Mouse (Mus musculus): ENCODE measurements around the gene Zfp955b. TPM values are rescaled to one million over a fixed set of nuclear protein-coding genes. Genes with fewer than 3 reads are reported as not detected.
"Not testable (repeated sequence)": the region's sequence is repeated elsewhere in the genome, so short reads cannot be mapped to it uniquely, and the experiment has no call there.

Gene Zfp955b
- polyA plus RNA-seq (2012; ENCODE audit: insufficient read depth, insufficient read length, low replicate concordance, missing spikeins) = not detected in 2 replicates

DNA sequence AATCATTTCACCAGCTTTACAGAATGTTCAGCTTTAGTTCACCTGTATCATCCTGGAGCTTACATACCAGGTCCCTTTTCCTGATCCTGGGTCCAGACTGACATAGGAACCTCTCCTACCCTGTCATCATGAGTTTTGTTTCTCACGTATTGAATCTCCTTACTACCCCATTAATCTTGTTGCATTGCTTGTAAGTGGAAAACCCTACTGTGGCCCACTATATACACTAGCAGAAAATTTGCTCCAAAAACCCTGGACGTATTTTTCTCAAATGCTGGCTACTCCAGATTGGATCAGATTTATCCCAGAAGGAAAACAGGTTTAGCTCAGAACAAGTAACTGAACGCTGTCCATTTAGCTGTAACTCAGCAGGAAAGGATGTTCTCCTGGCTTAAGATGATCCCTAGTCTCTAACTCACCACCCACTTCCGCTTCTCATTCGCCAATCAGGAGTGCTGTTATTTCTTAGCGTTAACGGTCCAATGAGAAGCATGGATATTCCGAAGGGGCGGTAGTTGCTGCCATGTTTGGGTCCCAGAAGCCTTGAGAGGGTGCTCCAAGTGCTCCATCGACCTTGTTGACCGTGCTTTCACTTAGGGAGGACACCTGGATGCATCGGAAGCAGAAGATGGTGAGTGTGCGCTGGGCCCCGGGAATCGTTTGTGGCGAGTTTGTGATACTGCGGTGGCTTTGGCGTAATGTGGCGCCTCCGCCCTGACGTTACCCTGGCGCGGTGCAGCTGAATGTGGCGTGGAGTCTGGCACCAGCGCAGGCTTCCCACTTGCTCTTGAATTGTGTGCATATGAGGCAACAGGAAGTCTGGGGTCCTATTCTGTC, at the start of gene Zfp955b:
TSS of gene Zfp955b (plus strand) at position 506 of the 837 bp plus-strand sequence.
- not testable (repeated sequence) for H3K4me1 ChIP-seq (ENCODE audit: control insufficient read depth, insufficient read depth, low read length); H3K27ac ChIP-seq (ENCODE audit: insufficient read depth, low read depth, low read length); H3K4me3 ChIP-seq (ENCODE audit: insufficient read depth, low read depth, low read length)
- whole genome bisulfite sequencing = no CpG with 5 or more reads among the region's 25 CpGs

DNA sequence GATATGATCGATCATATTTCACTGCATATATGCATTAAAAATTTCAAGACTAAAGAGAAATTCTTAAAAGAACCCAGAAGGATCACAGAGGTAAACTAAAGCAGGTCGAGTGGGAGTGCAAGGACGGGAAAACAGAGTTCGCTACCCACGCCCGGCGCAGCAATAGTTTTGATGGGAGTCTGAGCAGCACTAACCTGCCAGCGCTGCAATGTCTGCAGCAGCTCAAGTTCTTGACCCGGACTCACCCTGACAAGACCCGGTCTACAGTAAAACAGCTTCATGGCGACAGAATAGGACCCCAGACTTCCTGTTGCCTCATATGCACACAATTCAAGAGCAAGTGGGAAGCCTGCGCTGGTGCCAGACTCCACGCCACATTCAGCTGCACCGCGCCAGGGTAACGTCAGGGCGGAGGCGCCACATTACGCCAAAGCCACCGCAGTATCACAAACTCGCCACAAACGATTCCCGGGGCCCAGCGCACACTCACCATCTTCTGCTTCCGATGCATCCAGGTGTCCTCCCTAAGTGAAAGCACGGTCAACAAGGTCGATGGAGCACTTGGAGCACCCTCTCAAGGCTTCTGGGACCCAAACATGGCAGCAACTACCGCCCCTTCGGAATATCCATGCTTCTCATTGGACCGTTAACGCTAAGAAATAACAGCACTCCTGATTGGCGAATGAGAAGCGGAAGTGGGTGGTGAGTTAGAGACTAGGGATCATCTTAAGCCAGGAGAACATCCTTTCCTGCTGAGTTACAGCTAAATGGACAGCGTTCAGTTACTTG, 34.6 kb upstream of the Zfp955b start, which contains the start of gene Zfp955a:
TSS of gene Zfp955a (minus strand) at position 616 of the 789 bp plus-strand sequence.
- H3K4me1 ChIP-seq (ENCODE audit: control insufficient read depth, insufficient read depth, low read length); H3K4me3 ChIP-seq (ENCODE audit: insufficient read depth, low read depth, low read length); H3K27ac ChIP-seq (ENCODE audit: insufficient read depth, low read depth, low read length): not testable (repeated sequence)
- 42% methylated on average over 1 of the region's 34 CpGs for WGBS

DNA sequence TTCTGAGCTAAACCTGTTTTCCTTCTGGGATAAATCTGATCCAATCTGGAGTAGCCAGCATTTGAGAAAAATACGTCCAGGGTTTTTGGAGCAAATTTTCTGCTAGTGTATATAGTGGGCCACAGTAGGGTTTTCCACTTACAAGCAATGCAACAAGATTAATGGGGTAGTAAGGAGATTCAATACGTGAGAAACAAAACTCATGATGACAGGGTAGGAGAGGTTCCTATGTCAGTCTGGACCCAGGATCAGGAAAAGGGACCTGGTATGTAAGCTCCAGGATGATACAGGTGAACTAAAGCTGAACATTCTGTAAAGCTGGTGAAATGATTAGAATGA, 34.1 kb upstream of the Zfp955b start:
- not testable (repeated sequence) for H3K4me1 ChIP-seq (ENCODE audit: control insufficient read depth, insufficient read depth, low read length); H3K27ac ChIP-seq (ENCODE audit: insufficient read depth, low read depth, low read length); H3K4me3 ChIP-seq (ENCODE audit: insufficient read depth, low read depth, low read length)
- no CpG with 5 or more reads among the region's 2 CpGs for WGBS

DNA sequence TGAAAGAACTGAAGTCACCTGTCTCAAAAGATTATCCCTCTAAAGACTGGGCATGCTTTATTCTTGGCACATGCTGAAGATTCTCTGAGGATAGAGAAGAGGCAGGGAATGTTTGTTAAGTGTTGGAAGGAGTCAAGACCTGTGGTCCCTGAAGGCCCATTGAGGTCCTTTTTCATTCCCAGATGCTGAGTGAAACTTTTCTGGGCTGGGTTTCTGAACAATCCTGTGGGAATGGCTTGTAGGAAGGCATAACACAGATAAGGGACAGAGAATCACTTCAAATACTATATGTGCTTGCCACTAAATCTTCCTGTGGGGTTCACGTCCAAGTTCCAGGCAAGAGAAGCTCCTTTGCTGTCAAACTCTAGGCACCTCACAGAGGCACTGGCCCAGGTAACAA, 25.0 kb upstream of the Zfp955b start, which contains the start of gene Olfr63:
TSS of gene Olfr63 (plus strand) at position 301 of the 400 bp plus-strand sequence.
- 65% methylated on average over 1 of the region's 1 CpGs for WGBS
- Histone ChIP-seq H3K27ac (ENCODE audit: insufficient read depth, low read depth, low read length) (no peak within 1 kb of the TSS), H3K4me1 (ENCODE audit: control insufficient read depth, insufficient read depth, low read length) (no peaks in the 10 kb centered on the region), H3K4me3 (ENCODE audit: insufficient read depth, low read depth, low read length) (no peak within 1 kb of the TSS)
- TF ChIP-seq CTCF (IDR thresholded peaks at IDR 0.05; ENCODE audit: insufficient read depth, low read depth, low read length) = no peak
- TF ChIP-seq POLR2A (IDR thresholded peaks at IDR 0.05; ENCODE audit: insufficient read depth, low read depth, low read length) = no peak

DNA sequence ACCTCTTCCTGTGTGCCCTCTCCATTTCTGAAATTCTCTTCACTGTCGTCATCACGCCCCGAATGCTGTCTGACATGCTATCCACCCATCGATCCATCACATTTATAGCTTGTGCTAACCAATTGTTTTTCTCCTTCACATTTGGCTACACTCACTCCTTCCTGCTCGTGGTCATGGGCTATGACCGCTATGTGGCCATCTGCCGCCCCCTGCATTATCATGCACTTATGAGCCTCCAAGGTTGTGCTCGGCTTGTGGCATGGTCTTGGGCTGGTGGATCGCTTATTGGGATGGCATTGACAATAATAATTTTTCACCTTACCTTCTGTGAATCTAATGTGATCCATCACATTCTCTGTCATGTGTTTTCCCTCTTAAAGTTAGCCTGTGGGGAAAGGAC, 20.4 kb upstream of the Zfp955b start:
- TF ChIP-seq CTCF (IDR thresholded peaks at IDR 0.05; ENCODE audit: insufficient read depth, low read depth, low read length) (no peak), POLR2A (IDR thresholded peaks at IDR 0.05; ENCODE audit: insufficient read depth, low read depth, low read length) (no peak)
- Histone ChIP-seq H3K4me3 (ENCODE audit: insufficient read depth, low read depth, low read length) (no peak overlapping the region), H3K27ac (ENCODE audit: insufficient read depth, low read depth, low read length) (no peak overlapping the region), H3K4me1 (ENCODE audit: control insufficient read depth, insufficient read depth, low read length) (no peaks in the 10 kb centered on the region)
- WGBS = 87% methylated on average over 9 of the region's 9 CpGs

DNA sequence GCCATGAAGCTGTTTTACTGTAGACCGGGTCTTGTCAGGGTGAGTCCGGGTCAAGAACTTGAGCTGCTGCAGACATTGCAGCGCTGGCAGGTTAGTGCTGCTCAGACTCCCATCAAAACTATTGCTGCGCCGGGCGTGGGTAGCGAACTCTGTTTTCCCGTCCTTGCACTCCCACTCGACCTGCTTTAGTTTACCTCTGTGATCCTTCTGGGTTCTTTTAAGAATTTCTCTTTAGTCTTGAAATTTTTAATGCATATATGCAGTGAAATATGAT, 469 bp downstream of the Zfp955b start:
- not testable (repeated sequence) for H3K4me3 ChIP-seq (ENCODE audit: insufficient read depth, low read depth, low read length); H3K4me1 ChIP-seq (ENCODE audit: control insufficient read depth, insufficient read depth, low read length)
- no CpG with 5 or more reads among the region's 9 CpGs for WGBS

DNA sequence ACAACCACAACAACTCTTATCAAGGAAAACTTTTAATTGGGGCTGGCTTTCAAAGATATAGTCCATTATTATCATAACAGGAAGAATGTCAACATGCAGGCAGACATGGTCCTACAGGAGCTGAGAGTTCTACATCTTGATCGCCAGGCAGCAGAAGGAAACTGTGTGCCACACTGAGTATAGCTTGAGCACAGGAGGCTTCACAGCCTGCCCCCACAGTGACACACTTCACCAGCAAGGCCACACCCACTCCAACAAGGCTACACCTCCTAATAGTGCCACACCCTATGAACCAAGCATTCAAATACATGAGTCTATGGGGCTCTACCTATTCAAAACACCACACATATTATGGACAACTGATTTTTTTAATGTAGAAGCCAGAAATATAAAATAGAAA, 63.6 kb downstream of the Zfp955b start:
- 100% methylated on average over 1 of the region's 1 CpGs for WGBS
- TF ChIP-seq CTCF (IDR thresholded peaks at IDR 0.05; ENCODE audit: insufficient read depth, low read depth, low read length) (no peak), POLR2A (IDR thresholded peaks at IDR 0.05; ENCODE audit: insufficient read depth, low read depth, low read length) (no peak)
- no peak overlapping the region for H3K27ac ChIP-seq (ENCODE audit: insufficient read depth, low read depth, low read length)

More for the DNA sequence above, 469 bp downstream of the Zfp955b start:
- H3K27ac ChIP-seq (ENCODE audit: insufficient read depth, low read depth, low read length) = not testable (repeated sequence)

More for the DNA sequence above, 63.6 kb downstream of the Zfp955b start:
- no peaks in the 10 kb centered on the region for H3K4me1 ChIP-seq (ENCODE audit: control insufficient read depth, insufficient read depth, low read length)
- no peak overlapping the region for H3K4me3 ChIP-seq (ENCODE audit: insufficient read depth, low read depth, low read length)

Other genes with a start within 250 kb of the Zfp955b start
- not detected in 2 replicates for gene 4921501E09Rik, start 221.5 kb upstream of the Zfp955b start, polyA plus RNA-seq (2012; ENCODE audit: insufficient read depth, insufficient read length, low replicate concordance, missing spikeins)
- not detected in 2 replicates for gene Zfp563, start 200.2 kb upstream of the Zfp955b start, polyA plus RNA-seq (2012; ENCODE audit: insufficient read depth, insufficient read length, low replicate concordance, missing spikeins)
- not detected in 2 replicates for gene Morc2b, start 149.9 kb upstream of the Zfp955b start, polyA plus RNA-seq (2012; ENCODE audit: insufficient read depth, insufficient read length, low replicate concordance, missing spikeins)
- gene Olfr55, start 121.1 kb upstream of the Zfp955b start, polyA plus RNA-seq (2012; ENCODE audit: insufficient read depth, insufficient read length, low replicate concordance, missing spikeins) = not detected in 2 replicates
- not detected in 2 replicates for gene Olfr239, start 98.2 kb upstream of the Zfp955b start, polyA plus RNA-seq (2012; ENCODE audit: insufficient read depth, insufficient read length, low replicate concordance, missing spikeins)
- gene Olfr1564, start 67.9 kb upstream of the Zfp955b start, polyA plus RNA-seq (2012; ENCODE audit: insufficient read depth, insufficient read length, low replicate concordance, missing spikeins) = not detected in 2 replicates
- gene Zfp955a, start 34.4 kb upstream of the Zfp955b start, polyA plus RNA-seq (2012; ENCODE audit: insufficient read depth, insufficient read length, low replicate concordance, missing spikeins) = not detected in 2 replicates
- gene Olfr63, start 24.9 kb upstream of the Zfp955b start, polyA plus RNA-seq (2012; ENCODE audit: insufficient read depth, insufficient read length, low replicate concordance, missing spikeins) = not detected in 2 replicates
- not detected in 2 replicates for gene Zfp81, start 69.3 kb downstream of the Zfp955b start, polyA plus RNA-seq (2012; ENCODE audit: insufficient read depth, insufficient read length, low replicate concordance, missing spikeins)
- gene Zfp101, start 105.1 kb downstream of the Zfp955b start, polyA plus RNA-seq (2012; ENCODE audit: insufficient read depth, insufficient read length, low replicate concordance, missing spikeins) = not detected in 2 replicates
- not detected in 2 replicates for gene Actl9, start 143.4 kb downstream of the Zfp955b start, polyA plus RNA-seq (2012; ENCODE audit: insufficient read depth, insufficient read length, low replicate concordance, missing spikeins)
- not detected in 2 replicates for gene Adamts10, start 234.7 kb downstream of the Zfp955b start, polyA plus RNA-seq (2012; ENCODE audit: insufficient read depth, insufficient read length, low replicate concordance, missing spikeins)

Data from olfactory bulb, adult 2 months (tissue).